Mouse (Mus musculus) common myeloid progenitor, adult 5-6 weeks (primary cell): ENCODE measurements around the gene Plcb2. TPM values are rescaled to one million over a fixed set of nuclear protein-coding genes. Genes with fewer than 3 reads are reported as not detected.

Experiments used
- ATAC-seq: replicated peaks from 2 replicates; pipeline ENCODE4 v1.8.0; 2016; ENCODE audit warnings: low read depth, mild to moderate bottlenecking, moderate TSS enrichment, inconsistent platforms; ENCODE audit not compliant: poor library complexity, severe bottlenecking
- total RNA-seq: library from RNA; stranded (forward); fragments of 200-1000, 187-1606 nt; gene quantifications from 2 replicates; pipeline ENCODE4 v1.2.3, GENCODE M21; 2017

Gene Plcb2
- total RNA-seq, 1 experiment from 2014 or later: 42.0 TPM

DNA sequence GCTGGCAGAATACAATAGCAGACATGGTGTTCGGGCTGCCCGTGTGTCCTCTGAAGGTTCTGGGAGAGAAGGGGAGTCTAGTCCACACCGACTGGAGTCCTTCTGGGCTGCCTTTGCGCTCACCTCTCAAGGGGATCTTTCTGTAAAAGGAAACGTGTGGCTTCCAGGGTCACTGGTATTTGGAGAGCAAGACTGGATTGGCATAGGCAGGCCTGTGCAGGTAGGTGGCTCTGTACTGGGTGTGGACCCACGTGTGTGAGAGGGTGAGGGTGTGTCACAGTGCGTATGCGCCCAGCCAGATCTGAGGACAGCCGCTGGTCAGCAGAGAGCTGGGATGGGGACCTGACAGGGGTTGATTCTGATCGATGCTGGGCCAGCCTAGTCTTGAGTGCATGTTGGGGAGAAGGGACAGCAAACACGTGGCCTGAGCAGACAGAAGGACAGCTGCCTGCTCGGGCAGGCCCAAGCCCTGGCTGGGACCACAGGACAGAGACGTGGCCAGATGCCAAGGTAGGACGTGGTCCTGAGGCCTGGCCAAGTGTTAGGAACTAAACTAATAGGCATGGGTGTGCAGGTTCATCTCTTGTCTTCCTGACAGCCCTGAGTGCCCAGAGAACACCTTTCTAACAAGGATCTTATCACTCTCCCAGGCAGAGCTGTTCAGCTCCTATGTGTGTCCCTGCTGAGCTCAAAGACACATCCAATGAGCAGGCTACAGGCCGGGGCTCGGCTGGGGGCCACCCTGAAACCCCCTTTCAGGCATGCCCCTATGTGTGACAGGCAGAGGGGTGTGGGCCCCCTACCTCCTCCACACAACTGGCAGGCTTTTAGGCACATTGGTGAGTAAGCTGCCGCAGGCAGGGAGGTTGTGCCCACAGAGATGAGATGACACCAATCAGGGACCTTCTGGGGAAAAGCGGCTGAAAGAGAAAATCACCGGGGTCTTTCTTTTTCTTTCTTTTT is 64.2 kb downstream of the Plcb2 start:
- ATAC-seq: no peak

DNA sequence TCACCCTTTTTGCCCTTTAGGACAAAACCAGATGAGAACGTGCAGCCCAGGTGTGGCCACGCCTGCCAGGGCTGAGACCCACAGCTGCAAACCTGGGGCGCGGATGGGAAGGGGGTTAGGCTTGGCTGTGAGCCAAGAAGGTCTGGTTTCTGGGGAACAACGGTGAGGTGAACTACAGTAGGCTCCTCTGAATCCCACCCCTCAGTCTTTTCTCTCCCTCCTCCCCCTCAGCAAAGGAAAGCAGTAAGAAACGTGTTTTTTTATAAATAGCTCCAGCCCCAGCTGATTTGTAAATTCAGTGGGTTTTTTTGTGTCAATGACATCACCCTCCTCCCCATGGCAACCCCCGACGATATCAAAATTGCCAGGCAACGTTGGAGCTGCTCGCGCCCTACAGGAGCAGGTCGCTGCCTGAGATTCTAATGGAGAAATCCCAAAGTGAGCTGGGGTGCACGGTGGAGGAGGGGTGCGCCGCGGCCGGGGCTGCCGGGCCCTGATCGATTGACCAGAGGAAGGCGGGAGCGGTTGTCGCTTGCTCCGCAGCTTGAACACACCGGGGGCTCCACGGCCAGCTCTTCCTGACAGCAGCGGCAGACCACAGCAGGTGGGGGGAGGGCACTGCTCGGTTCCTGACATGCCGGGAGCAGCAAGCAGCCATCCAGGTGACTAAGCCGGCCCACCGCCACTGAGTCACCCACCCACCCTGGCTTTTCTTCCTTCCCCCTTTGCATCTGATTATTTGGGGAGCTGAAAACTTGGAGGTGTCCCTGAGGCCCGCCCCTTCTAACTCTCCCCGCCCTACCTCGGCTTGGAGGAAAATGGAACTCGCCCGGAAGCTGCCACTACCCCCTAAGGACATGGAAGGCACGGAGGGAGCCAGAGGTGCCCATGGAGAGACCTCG is 65.1 kb downstream of the Plcb2 start, which contains the start of gene Pak6:
Gene Pak6, plus strand, starts transcription at position 402 of the 902 bp plus-strand sequence.
- peak; percentile 16; the same call in 1 of the 2 replicates for ATAC-seq

DNA sequence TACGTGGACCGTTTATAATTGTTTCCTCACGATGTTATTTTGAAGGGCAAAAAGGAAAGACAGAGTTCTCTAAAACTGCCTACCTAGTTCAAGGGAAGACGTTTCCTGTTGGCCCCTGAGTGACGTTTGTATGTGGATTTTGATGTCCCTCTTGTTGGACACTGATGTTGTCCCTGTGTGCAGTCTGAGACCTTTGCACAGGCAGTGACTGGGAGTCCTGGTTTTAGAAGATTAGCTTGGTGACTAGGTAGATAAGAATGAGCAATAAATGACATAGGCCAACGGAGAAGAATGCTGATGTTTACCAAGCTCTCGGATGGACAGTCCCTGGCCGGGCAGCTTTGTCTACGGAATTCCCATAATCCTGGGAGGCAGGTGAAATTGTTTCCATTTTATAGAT is 66.3 kb downstream of the Plcb2 start:
- ATAC-seq: no peak

DNA sequence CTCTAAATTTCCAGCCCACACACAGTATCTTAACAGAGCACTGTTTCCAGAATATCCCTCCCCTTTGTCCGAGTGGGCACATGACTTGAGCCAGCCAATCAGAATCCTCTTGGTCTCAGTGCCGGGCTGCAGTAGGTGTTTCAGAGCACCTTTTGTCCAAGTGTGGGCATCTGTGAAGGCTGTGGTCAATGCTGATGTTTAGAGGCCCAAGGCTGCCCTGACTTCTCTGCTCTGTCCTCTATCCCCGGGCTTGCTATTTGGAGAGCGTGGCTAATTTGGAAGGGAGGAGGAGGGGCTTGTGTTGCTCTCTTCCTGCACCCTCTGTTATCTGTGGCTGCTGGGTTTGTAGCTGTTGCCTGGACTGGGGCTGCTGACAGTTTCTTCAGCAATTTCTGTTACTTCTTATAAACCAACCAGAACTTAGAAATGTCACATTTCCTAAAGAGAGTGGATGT is 68.2 kb downstream of the Plcb2 start:
- peak; percentile 61 for ATAC-seq

DNA sequence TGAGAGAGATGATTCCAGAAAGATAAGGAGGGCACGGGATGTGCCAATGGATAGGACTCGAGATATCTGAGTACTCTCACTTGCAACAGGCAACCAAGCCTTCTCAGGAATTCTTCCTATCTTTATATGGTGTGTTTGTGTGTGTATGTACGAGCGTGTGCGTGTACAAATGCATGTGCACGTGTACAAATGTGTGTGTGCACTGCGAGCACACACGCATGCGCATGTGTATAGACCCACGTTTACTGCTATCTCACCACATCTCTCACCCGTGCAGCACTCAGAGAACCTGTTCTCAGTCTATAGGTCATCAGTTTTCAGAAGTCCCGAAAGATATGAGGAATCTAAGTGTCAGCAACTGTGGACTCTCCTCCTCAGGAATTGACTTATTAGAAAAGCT is 68.7 kb downstream of the Plcb2 start:
- no peak for ATAC-seq

DNA sequence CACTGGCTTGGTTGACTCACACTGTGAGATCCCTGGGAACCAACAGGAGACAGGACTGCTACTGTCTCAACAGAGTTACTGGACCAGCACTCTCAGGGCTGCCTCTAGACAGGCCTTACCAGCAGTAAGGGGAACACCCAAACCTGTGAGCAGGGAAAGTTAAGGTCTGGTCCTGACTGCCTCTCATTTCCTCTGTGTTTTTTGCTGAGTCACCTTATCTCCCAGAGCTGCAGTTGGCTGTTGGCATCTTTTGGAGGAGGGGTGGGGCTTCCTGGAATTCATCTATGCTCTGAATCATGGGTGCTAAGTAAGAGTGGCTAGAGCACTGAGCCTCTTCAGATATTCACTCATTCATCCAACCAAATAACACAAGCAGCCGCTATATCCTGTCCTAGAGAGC is 69.2 kb downstream of the Plcb2 start:
- ATAC-seq: peak; percentile 62

DNA sequence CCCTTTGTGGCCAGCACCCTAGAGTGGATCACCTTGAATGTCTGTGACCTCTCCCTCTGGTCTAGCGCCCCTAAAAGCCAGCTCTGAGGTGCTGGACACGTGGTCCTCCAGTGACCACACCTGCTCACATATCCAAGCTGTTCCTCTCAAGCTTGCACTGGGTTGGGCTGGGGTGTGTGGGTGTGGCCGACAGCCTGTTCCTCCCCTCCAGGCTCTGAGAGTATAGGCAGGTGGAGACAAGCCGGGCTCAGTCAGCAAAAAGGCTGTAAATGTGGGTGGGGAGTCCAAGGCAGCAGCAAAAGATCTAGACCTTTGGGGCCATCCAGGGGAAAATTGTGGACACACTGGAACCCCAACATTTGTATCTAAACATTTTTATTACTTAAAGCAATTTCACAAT is 69.8 kb downstream of the Plcb2 start:
- ATAC-seq: peak; percentile 31; the same call in 1 of the 2 replicates

Other genes with a start within 250 kb of the Plcb2 start
- gene Srp14, start 248.7 kb downstream of the Plcb2 start, total RNA-seq: 172 and 192 TPM in 2 replicates
- gene Bmf, start 178.8 kb downstream of the Plcb2 start, total RNA-seq: 0.37 and 0.44 TPM in 2 replicates
- 103 and 106 TPM in 2 replicates for gene Bub1b, start 130.2 kb downstream of the Plcb2 start, total RNA-seq
- 1.1 and 1.7 TPM in 2 replicates for gene Pak6, start 65.1 kb downstream of the Plcb2 start, total RNA-seq
- 0.09 and 0.19 TPM in 2 replicates for gene Ankrd63, start 24.5 kb downstream of the Plcb2 start, total RNA-seq
- 19.8 and 20.5 TPM in 2 replicates for gene Inafm2, start 17.3 kb upstream of the Plcb2 start, total RNA-seq
- gene Ccdc9b, start 34.2 kb upstream of the Plcb2 start, total RNA-seq: 0.24 and 0.96 TPM in 2 replicates
- gene Phgr1, start 44.3 kb upstream of the Plcb2 start, total RNA-seq: not detected in 2 replicates
- gene Disp2, start 51.3 kb upstream of the Plcb2 start, total RNA-seq: not detected in 2 replicates
- 124 and 177 TPM in 2 replicates for gene Knstrn, start 85.6 kb upstream of the Plcb2 start, total RNA-seq
- gene Ivd, start 133.5 kb upstream of the Plcb2 start, total RNA-seq: 23.8 and 36.2 TPM in 2 replicates
- gene Bahd1, start 171.9 kb upstream of the Plcb2 start, total RNA-seq: 5.3 and 8.4 TPM in 2 replicates
- 2.9 and 3.9 TPM in 2 replicates for gene Chst14, start 198.1 kb upstream of the Plcb2 start, total RNA-seq